Mouse (Mus musculus) limb, embryonic 13.5 days (tissue): Measurements from ENCODE around the gene Gm20388. TPM values are rescaled to one million over a fixed set of nuclear protein-coding genes. Genes with fewer than 3 reads are reported as not detected.
A peak's percentile ranks its signal among the peaks of the same experiment; 100 is the strongest.

Experiments
- ATAC-seq: fragments of 200-750 bp; cut with Nextera tagmentation; 2 replicates; pipeline ENCODE4 v1.8.0; 2017; ENCODE audit warnings: low read depth, moderate number of reproducible peaks, moderate TSS enrichment; ENCODE audit not compliant: low FRiP score
- H3K27ac ChIP-seq: fragments of 300-500 bp; sonication (generic); 2 replicates; pipeline ENCODE4 v1.5.1; 2015; ENCODE audit warnings: inconsistent platforms, mild to moderate bottlenecking, moderate library complexity
- H3K27me3 ChIP-seq: fragments of 300-500 bp; sonication (generic); 2 replicates; pipeline ENCODE4 v1.6.1; 2015; ENCODE audit warnings: mild to moderate bottlenecking, inconsistent platforms
- H3K36me3 ChIP-seq: fragments of 300-500 bp; sonication (generic); 2 replicates; pipeline ENCODE4 v1.6.1; 2015; ENCODE audit warnings: inconsistent platforms, mild to moderate bottlenecking, moderate library complexity
- H3K4me1 ChIP-seq: fragments of 300-500 bp; sonication (generic); 2 replicates; pipeline ENCODE4 v1.6.1; 2015; ENCODE audit warnings: inconsistent platforms
- H3K4me2 ChIP-seq: fragments of 300-500 bp; sonication (generic); replicated peaks from 2 replicates; pipeline ENCODE4 v1.6.1; 2015; ENCODE audit warnings: inconsistent platforms, mild to moderate bottlenecking, moderate library complexity
- H3K4me3 ChIP-seq: fragments of 300-500 bp; sonication (generic); 2 replicates; pipeline ENCODE4 v1.5.1; 2015; ENCODE audit warnings: moderate library complexity, mild to moderate bottlenecking, inconsistent platforms
- H3K9ac ChIP-seq: fragments of 300-500 bp; sonication (generic); 2 replicates; pipeline ENCODE4 v1.6.1; 2015; ENCODE audit warnings: mild to moderate bottlenecking, inconsistent platforms
- H3K9me3 ChIP-seq: fragments of 300-500 bp; sonication (generic); 2 replicates; pipeline ENCODE4 v1.6.1; 2016; ENCODE audit warnings: inconsistent platforms
- WGBS: fragments of 180-500 bp; shearing (Covaris S2); methylation state at CpG from one replicate; pipeline ENCODE4 v1.1.7; 2015; 5-methylcytosine and 5-hydroxymethylcytosine counted together
- polyA plus RNA-seq: library from polyadenylated mRNA; unstranded; fragments of >200 nt; fragmentation: Nextera tagmentation; extraction: Ambion mirVana; gene quantifications from 2 replicates; pipeline ENCODE4 v1.2.1, GENCODE M21; 2015

Gene Gm20388
- polyA plus RNA-seq, 1 experiment from 2014 or later: 7.1 TPM

GRCm38 (mm10) chr8:120554466-120555039, 643.9 kb downstream of the Gm20388 start:
- Histone ChIP-seq H3K4me3 (no peak overlapping the region), H3K4me2 (no peak overlapping the region), H3K9ac (peak overlapping the region; percentile 43; the same call in 1 of the 2 replicates), H3K27ac (no peak overlapping the region), H3K9me3 (no peaks in the 10 kb centered on the region), H3K36me3 (peaks cover 10% of the 10 kb centered on the region; the same call in 1 of the 2 replicates), H3K4me1 (peaks cover 88% of the 10 kb centered on the region), H3K27me3 (no peaks in the 10 kb centered on the region)
- WGBS: 93% methylated on average over 18 of the region's 18 CpGs
- no peak for ATAC-seq

- H3K4me3 ChIP-seq: no peak overlapping the region
- no peaks in the 10 kb centered on the region for H3K9me3 ChIP-seq
- no peak overlapping the region; the same call in 1 of the 2 replicates for H3K27ac ChIP-seq
- no peak for ATAC-seq
- H3K4me1 ChIP-seq: peaks cover 84% of the 10 kb centered on the region
- H3K9ac ChIP-seq: peak overlapping the region; percentile 43
- WGBS: 55% methylated on average over 20 of the region's 20 CpGs
- peaks cover 10% of the 10 kb centered on the region; the same call in 1 of the 2 replicates for H3K36me3 ChIP-seq
- H3K4me2 ChIP-seq: 0 out of 2 replicates have a peak overlapping the region, but pooled peaks have one; percentile 12
- no peaks in the 10 kb centered on the region for H3K27me3 ChIP-seq
These were observed 645.7 kb downstream of the Gm20388 start for GRCm38 (mm10) chr8:120556198-120556892.

GRCm38 (mm10) chr8:120557170-120557965, 646.7 kb downstream of the Gm20388 start:
- 61% methylated on average over 15 of the region's 15 CpGs for WGBS
- H3K4me1 ChIP-seq: peaks cover 83% of the 10 kb centered on the region
- no peak for ATAC-seq
- no peak overlapping the region for H3K27ac ChIP-seq
- no peaks in the 10 kb centered on the region for H3K27me3 ChIP-seq
- no peak overlapping the region for H3K4me2 ChIP-seq
- H3K9me3 ChIP-seq: no peaks in the 10 kb centered on the region
- H3K36me3 ChIP-seq: peaks cover 10% of the 10 kb centered on the region; the same call in 1 of the 2 replicates
- H3K4me3 ChIP-seq: no peak overlapping the region
- H3K9ac ChIP-seq: no peak overlapping the region

GRCm38 (mm10) chr8:120558162-120558561, 647.5 kb downstream of the Gm20388 start:
- peaks cover 88% of the 10 kb centered on the region for H3K4me1 ChIP-seq
- H3K4me2 ChIP-seq: no peak overlapping the region
- 0 out of 2 replicates have a peak overlapping the region, but pooled peaks have one; percentile 21 for H3K9ac ChIP-seq
- no peaks in the 10 kb centered on the region for H3K27me3 ChIP-seq
- WGBS: 72% methylated on average over 4 of the region's 4 CpGs
- H3K4me3 ChIP-seq: no peak overlapping the region
- ATAC-seq: no peak
- peaks cover 10% of the 10 kb centered on the region; the same call in 1 of the 2 replicates for H3K36me3 ChIP-seq
- H3K27ac ChIP-seq: no peak overlapping the region
- H3K9me3 ChIP-seq: no peaks in the 10 kb centered on the region

- ATAC-seq: no peak
- no peak overlapping the region for H3K27ac ChIP-seq
- 17% methylated on average over 11 of the region's 11 CpGs for WGBS
- H3K9me3 ChIP-seq: no peaks in the 10 kb centered on the region
- no peak overlapping the region for H3K4me2 ChIP-seq
- H3K4me3 ChIP-seq: no peak overlapping the region
- peaks cover 94% of the 10 kb centered on the region for H3K4me1 ChIP-seq
- H3K36me3 ChIP-seq: peaks cover 5% of the 10 kb centered on the region; the same call in 1 of the 2 replicates
- H3K9ac ChIP-seq: peak overlapping the region; percentile 31
- no peaks in the 10 kb centered on the region for H3K27me3 ChIP-seq
These were observed 649.0 kb downstream of the Gm20388 start for GRCm38 (mm10) chr8:120559654-120560053.

GRCm38 (mm10) chr8:120560535-120560934, 649.9 kb downstream of the Gm20388 start:
- no peaks in the 10 kb centered on the region for H3K9me3 ChIP-seq
- H3K4me1 ChIP-seq: peaks cover 95% of the 10 kb centered on the region
- H3K27ac ChIP-seq: no peak overlapping the region
- WGBS: 64% methylated on average over 5 of the region's 5 CpGs
- no peaks in the 10 kb centered on the region for H3K36me3 ChIP-seq
- no peaks in the 10 kb centered on the region for H3K27me3 ChIP-seq
- H3K9ac ChIP-seq: no peak overlapping the region
- H3K4me2 ChIP-seq: no peak overlapping the region
- no peak overlapping the region for H3K4me3 ChIP-seq
- ATAC-seq: no peak

GRCm38 (mm10) chr8:120561539-120562435, 651.1 kb downstream of the Gm20388 start:
- Histone ChIP-seq H3K9ac (no peak overlapping the region), H3K4me2 (no peak overlapping the region), H3K4me3 (no peak overlapping the region), H3K27ac (no peak overlapping the region), H3K27me3 (no peaks in the 10 kb centered on the region), H3K36me3 (peaks cover 5% of the 10 kb centered on the region), H3K4me1 (peaks cover 95% of the 10 kb centered on the region), H3K9me3 (no peaks in the 10 kb centered on the region)
- no peak for ATAC-seq
- WGBS: 83% methylated on average over 22 of the region's 22 CpGs

GRCm38 (mm10) chr8:120562680-120563347, 652.2 kb downstream of the Gm20388 start:
- Histone ChIP-seq H3K9me3 (no peaks in the 10 kb centered on the region), H3K9ac (peak overlapping the region; percentile 20; the same call in 1 of the 2 replicates), H3K4me1 (peaks cover 86% of the 10 kb centered on the region), H3K27ac (peak overlapping the region; percentile 28; the same call in 1 of the 2 replicates), H3K36me3 (peaks cover 16% of the 10 kb centered on the region), H3K27me3 (no peaks in the 10 kb centered on the region), H3K4me2 (0 out of 2 replicates have a peak overlapping the region, but pooled peaks have one; percentile 12), H3K4me3 (no peak overlapping the region)
- no peak for ATAC-seq
- 63% methylated on average over 18 of the region's 18 CpGs for WGBS

- no peaks in the 10 kb centered on the region for H3K27me3 ChIP-seq
- H3K4me1 ChIP-seq: peaks cover 81% of the 10 kb centered on the region
- no peaks in the 10 kb centered on the region for H3K9me3 ChIP-seq
- no peak overlapping the region for H3K4me3 ChIP-seq
- 7% methylated on average over 8 of the region's 8 CpGs for WGBS
- ATAC-seq: no peak
- H3K9ac ChIP-seq: peak overlapping the region; percentile 20; the same call in 1 of the 2 replicates
- peak overlapping the region; percentile 67; the same call in 1 of the 2 replicates for H3K27ac ChIP-seq
- H3K36me3 ChIP-seq: peaks cover 21% of the 10 kb centered on the region
- H3K4me2 ChIP-seq: 0 out of 2 replicates have a peak overlapping the region, but pooled peaks have one; percentile 12
These were observed 652.7 kb downstream of the Gm20388 start for GRCm38 (mm10) chr8:120563348-120563724.

- H3K4me1 ChIP-seq: peaks cover 73% of the 10 kb centered on the region
- 20% methylated on average over 20 of the region's 20 CpGs for WGBS
These were observed 653.5 kb downstream of the Gm20388 start for GRCm38 (mm10) chr8:120563851-120564837.

More at GRCm38 (mm10) chr8:120563851-120564837, 653.5 kb downstream of the Gm20388 start:
- Histone ChIP-seq H3K9me3 (no peaks in the 10 kb centered on the region), H3K9ac (peak overlapping the region; percentile 20; the same call in 1 of the 2 replicates), H3K4me3 (no peak overlapping the region), H3K36me3 (peaks cover 29% of the 10 kb centered on the region), H3K27me3 (no peaks in the 10 kb centered on the region), H3K27ac (peak overlapping the region; percentile 67; the same call in 1 of the 2 replicates), H3K4me2 (peak overlapping the region; percentile 12; the same call in 1 of the 2 replicates)
- no peak for ATAC-seq
